Mouse (Mus musculus) G1E (cell line): ENCODE results near the gene Nfe2l2. TPM values are rescaled to one million over a fixed set of nuclear protein-coding genes. Genes with fewer than 3 reads are reported as not detected.

Experiments used
- ATAC-seq: 2 replicates; pipeline ENCODE4 v1.8.0; 2016; ENCODE audit warnings: mild to moderate bottlenecking; ENCODE audit not compliant: insufficient number of reproducible peaks, poor library complexity, low FRiP score, severe bottlenecking; ENCODE audit errors: extremely low read depth
- DNase-seq: peaks from one replicate; pipeline ENCODE4 v3.0.0; 2012; ENCODE audit warnings: low spot score
- H3K27me3 ChIP-seq: 2 replicates; pipeline ENCODE4 v1.6.1; 2012; ENCODE audit warnings: mild to moderate bottlenecking, low read length, inconsistent platforms; ENCODE audit not compliant: insufficient read depth
- H3K36me3 ChIP-seq: replicated peaks from 2 replicates; pipeline ENCODE3; 2012; ENCODE audit warnings: mild to moderate bottlenecking, inconsistent platforms
- H3K4me1 ChIP-seq: 2 replicates; pipeline ENCODE4 v1.6.1; 2012; ENCODE audit warnings: low read depth, low read length, inconsistent platforms, mixed read lengths; ENCODE audit not compliant: insufficient read depth
- H3K4me3 ChIP-seq: 2 replicates; pipeline ENCODE4 v1.5.1; 2012; ENCODE audit warnings: low read depth, mild to moderate bottlenecking, inconsistent platforms, low read length, moderate library complexity, mixed read lengths
- H3K9me3 ChIP-seq: replicated peaks from 2 replicates; pipeline ENCODE4 v1.6.1; 2012; ENCODE audit warnings: inconsistent platforms
- CTCF ChIP-seq: IDR thresholded peaks from 2 replicates; pipeline ENCODE4 v1.5.1; 2012; ENCODE audit warnings: low read depth, low read length, inconsistent platforms, mixed read lengths
- GATA1 ChIP-seq: IDR thresholded peaks from 2 replicates; pipeline ENCODE4 v1.6.1; 2012; ENCODE audit warnings: borderline replicate concordance, low read length, inconsistent platforms, mixed read lengths
- GATA2 ChIP-seq: IDR thresholded peaks from 2 replicates; pipeline ENCODE4 v1.6.1; 2012; ENCODE audit warnings: low read depth, low read length, inconsistent platforms, borderline replicate concordance
- POLR2AphosphoS5 ChIP-seq: IDR thresholded peaks from 2 replicates; pipeline ENCODE4 v1.6.1; 2012; ENCODE audit warnings: low read depth, low read length, inconsistent platforms; ENCODE audit not compliant: insufficient replicate concordance
- TAL1 ChIP-seq: conservative IDR thresholded peaks from 2 replicates; pipeline ENCODE4 v1.6.1; 2012; ENCODE audit warnings: low read depth, low read length, inconsistent platforms, mixed read lengths
- polyA plus RNA-seq: library from polyadenylated mRNA; stranded (reverse); fragments of >175 nt; gene quantifications from 2 replicates; pipeline ENCODE4 v1.2.3, GENCODE M21; 2012
- total RNA-seq, 2 experiments: library from RNA; stranded (forward) in 1 of 2; stranded (reverse) in 1 of 2; fragments of 200-1000 nt in 1 of 2; fragments of >200 nt in 1 of 2; fragmentation: Nextera tagmentation in 1 of 2; gene quantifications; 2 replicates each; pipeline ENCODE4 v1.2.3; 2014 to 2017

Gene Nfe2l2
- total RNA-seq (2014; fragmentation: Nextera tagmentation) (104 and 113 TPM in 2 replicates), total RNA-seq (2017) (96.8 and 99.5 TPM in 2 replicates), polyA plus RNA-seq (9.1 and 12.4 TPM in 2 replicates)

- H3K36me3 ChIP-seq: peaks cover 17% of the 10 kb centered on the region
Measured at GRCm38 (mm10) chr2:75704234-75705161, at the start of gene Nfe2l2. Nfe2l2 (minus strand) TSS chr2:75704641.

GRCm38 (mm10) chr2:75752306-75753175 lies 48.1 kb upstream of the Nfe2l2 start:
- no peak for DNase-seq
- no peak for ATAC-seq
- peaks cover 11% of the 10 kb centered on the region for H3K27me3 ChIP-seq
- no peak for TF ChIP-seq GATA2
- no peak for TF ChIP-seq GATA1
- TF ChIP-seq TAL1: no peak
- TF ChIP-seq CTCF: no peak
- TF ChIP-seq POLR2AphosphoS5: no peak
- H3K36me3 ChIP-seq: no peaks in the 10 kb centered on the region
- no peak overlapping the region for H3K4me3 ChIP-seq
- peaks cover 9% of the 10 kb centered on the region for H3K9me3 ChIP-seq
- H3K4me1 ChIP-seq: no peaks in the 10 kb centered on the region

More at GRCm38 (mm10) chr2:75704234-75705161, at the start of gene Nfe2l2:
- Histone ChIP-seq H3K4me1 (peaks cover 55% of the 10 kb centered on the region), H3K27me3 (no peaks in the 10 kb centered on the region), H3K4me3 (peak within 1 kb of the TSS; percentile 91), H3K9me3 (peaks cover 7% of the 10 kb centered on the region)
- TF ChIP-seq TAL1 (peak; percentile 80), CTCF (no peak), GATA1 (no peak), GATA2 (no peak)
- peak; percentile 91 for DNase-seq
- peak; percentile 88 for ATAC-seq

DNA sequence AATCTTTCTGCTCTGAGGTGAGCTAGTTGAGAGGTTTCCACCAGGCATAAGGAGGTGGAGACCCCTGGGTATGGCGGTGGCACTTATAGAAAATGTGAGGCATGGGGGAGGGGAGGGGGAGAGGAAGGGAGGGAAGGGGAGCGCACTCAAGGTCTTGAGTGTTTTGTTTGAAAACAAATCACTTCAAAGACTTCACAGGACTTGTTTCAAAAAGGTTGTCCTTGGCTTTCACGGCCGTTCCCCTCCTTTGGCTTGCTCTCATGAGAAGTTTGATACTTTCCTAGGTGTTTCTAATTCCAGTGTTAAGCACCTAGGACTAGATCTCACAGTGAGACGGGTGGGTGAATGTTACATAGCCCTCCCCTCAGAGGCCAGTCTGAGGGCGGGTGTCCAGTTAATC lies 47.5 kb upstream of the Nfe2l2 start:
- H3K4me1 ChIP-seq: no peaks in the 10 kb centered on the region
- peaks cover 10% of the 10 kb centered on the region for H3K9me3 ChIP-seq
- TF ChIP-seq TAL1 (no peak), POLR2AphosphoS5 (no peak), GATA1 (no peak), CTCF (no peak), GATA2 (no peak)
- DNase-seq (no peak), ATAC-seq (no peak)
- H3K4me3 ChIP-seq: no peak overlapping the region
- H3K36me3 ChIP-seq: no peaks in the 10 kb centered on the region
- H3K27me3 ChIP-seq: peaks cover 7% of the 10 kb centered on the region

GRCm38 (mm10) chr2:75750869-75751268 lies 46.4 kb upstream of the Nfe2l2 start:
- ATAC-seq: no peak
- Histone ChIP-seq H3K4me3 (no peak overlapping the region), H3K9me3 (peaks cover 10% of the 10 kb centered on the region), H3K4me1 (no peaks in the 10 kb centered on the region), H3K27me3 (peaks cover 7% of the 10 kb centered on the region), H3K36me3 (no peaks in the 10 kb centered on the region)
- no peak for TF ChIP-seq TAL1
- TF ChIP-seq POLR2AphosphoS5: no peak
- TF ChIP-seq GATA2: no peak
- no peak for TF ChIP-seq GATA1
- no peak for TF ChIP-seq CTCF
- no peak for DNase-seq

DNA sequence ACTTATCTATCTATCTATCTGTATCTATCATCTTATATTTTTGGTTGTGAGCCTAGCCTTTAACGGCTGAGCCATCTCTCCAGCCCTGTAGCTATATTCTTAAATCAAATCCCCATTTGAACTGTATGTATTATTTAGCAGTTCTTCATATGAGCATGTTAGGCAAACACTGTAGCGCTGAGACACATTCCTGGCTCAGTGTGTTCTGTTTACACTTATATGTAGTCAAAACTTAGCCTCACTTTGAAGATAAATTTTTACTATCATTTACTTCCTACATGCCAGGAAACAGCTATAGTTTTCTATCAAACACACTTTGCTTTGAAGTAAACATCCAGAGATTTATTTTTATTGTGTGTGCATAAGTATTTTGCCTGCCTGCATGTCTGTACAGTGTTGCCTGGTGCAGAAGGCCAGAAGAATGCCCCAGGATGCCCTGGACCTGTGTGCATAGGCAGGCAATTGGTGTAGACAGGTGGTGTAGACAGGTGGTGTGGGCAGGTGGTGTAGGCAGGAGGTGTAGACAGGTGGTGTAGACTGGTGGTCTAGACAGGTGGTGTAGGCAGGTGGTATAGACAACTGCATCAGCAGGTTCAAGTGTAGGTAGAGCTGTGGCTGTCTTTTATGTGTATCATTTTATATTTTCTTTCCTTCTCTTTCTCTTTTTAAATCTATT lies 45.7 kb upstream of the Nfe2l2 start:
- no peaks in the 10 kb centered on the region for H3K36me3 ChIP-seq
- ATAC-seq: no peak
- DNase-seq: no peak
- H3K4me3 ChIP-seq: no peak overlapping the region
- TF ChIP-seq POLR2AphosphoS5 (no peak), GATA1 (no peak), TAL1 (no peak), GATA2 (no peak), CTCF (no peak)
- H3K27me3 ChIP-seq: peaks cover 7% of the 10 kb centered on the region
- H3K9me3 ChIP-seq: peaks cover 10% of the 10 kb centered on the region
- H3K4me1 ChIP-seq: no peaks in the 10 kb centered on the region
